Mouse (Mus musculus) kidney, postnatal 0 days (tissue): ENCODE data around the gene Rpl12. TPM values are rescaled to one million over a fixed set of nuclear protein-coding genes. Genes with fewer than 3 reads are reported as not detected.

Source experiments
- ATAC-seq: fragments of 200-750 bp; cut with Nextera tagmentation; replicated peaks from 2 replicates; pipeline ENCODE4 v1.8.0; 2017; ENCODE audit warnings: low read depth, moderate number of reproducible peaks, moderate TSS enrichment, moderate library complexity; ENCODE audit not compliant: low FRiP score
- DNase-seq: peaks from one replicate; pipeline ENCODE4 v3.0.0-alpha.2; 2016; ENCODE audit warnings: low spot score
- H3K27ac ChIP-seq: fragments of 300-500 bp; sonication (generic); 2 replicates; pipeline ENCODE4 v1.5.1; 2014; ENCODE audit warnings: mild to moderate bottlenecking
- H3K27me3 ChIP-seq: fragments of 300-500 bp; sonication (generic); 2 replicates; pipeline ENCODE4 v1.6.1; 2014; ENCODE audit warnings: low read length, mixed read lengths; ENCODE audit not compliant: insufficient read depth
- H3K36me3 ChIP-seq: fragments of 300-500 bp; sonication (generic); 2 replicates; pipeline ENCODE4 v1.6.1; 2014; ENCODE audit warnings: low read length, mixed read lengths; ENCODE audit not compliant: insufficient read depth
- H3K4me1 ChIP-seq: fragments of 300-500 bp; sonication (generic); replicated peaks from 2 replicates; pipeline ENCODE4 v1.6.1; 2014; ENCODE audit warnings: antibody characterized with exemption, low read length, mixed read lengths; ENCODE audit not compliant: insufficient read depth
- H3K4me2 ChIP-seq: fragments of 300-500 bp; sonication (generic); 2 replicates; pipeline ENCODE4 v1.6.1; 2014; ENCODE audit warnings: mild to moderate bottlenecking, low read length, moderate library complexity, mixed read lengths
- H3K4me3 ChIP-seq: fragments of 300-500 bp; sonication (generic); replicated peaks from 2 replicates; pipeline ENCODE4 v1.5.1; 2014; ENCODE audit warnings: low read depth, low read length
- H3K9ac ChIP-seq: fragments of 300-500 bp; sonication (generic); 2 replicates; pipeline ENCODE4 v1.6.1; 2014; ENCODE audit warnings: low read depth, low read length
- H3K9me3 ChIP-seq: fragments of 300-500 bp; sonication (generic); replicated peaks from 2 replicates; pipeline ENCODE4 v1.6.1; 2016; ENCODE audit warnings: low read length, inconsistent platforms, mixed read lengths
- CTCF ChIP-seq: IDR thresholded peaks from 2 replicates; pipeline ENCODE4 v1.5.1; 2016; ENCODE audit warnings: antibody characterized with exemption, low read depth, mild to moderate bottlenecking, moderate library complexity
- WGBS: fragments of 180-500 bp; shearing (Covaris S2); extraction: QIAGEN DNeasy Blood & Tissue Kit; methylation state at CpG from one replicate; pipeline ENCODE4 v1.1.7; 2014; 5-methylcytosine and 5-hydroxymethylcytosine counted together
- polyA plus RNA-seq: library from polyadenylated mRNA; unstranded; fragments of >200 nt; fragmentation: Nextera tagmentation; extraction: Ambion mirVana; gene quantifications from 2 replicates; pipeline ENCODE4 v1.2.1, GENCODE M21; 2015

The Rpl12 gene
- polyA plus RNA-seq, 1 experiment from 2014 or later: 195 TPM

DNA sequence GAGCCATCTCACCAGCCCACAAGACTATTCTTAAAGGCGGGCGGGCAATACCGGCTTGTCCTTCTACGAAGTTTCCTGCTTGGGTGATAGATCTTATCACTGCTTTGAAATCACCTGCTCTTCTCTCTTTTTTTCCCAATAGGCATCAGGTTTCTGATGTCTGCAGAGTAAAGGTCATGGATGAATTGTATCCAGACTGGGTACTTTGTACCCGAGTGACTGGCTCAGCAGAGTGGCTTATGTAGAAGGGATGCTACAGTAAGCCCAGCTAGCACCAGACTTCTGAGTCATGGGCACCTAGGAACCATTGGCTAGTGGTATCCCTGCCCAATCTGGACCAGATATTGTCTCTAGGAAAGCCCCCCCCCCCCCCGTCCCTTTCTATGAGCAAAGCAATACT is 22.3 kb downstream of the Rpl12 start:
- no peak overlapping the region for H3K9ac ChIP-seq
- H3K4me3 ChIP-seq: no peak overlapping the region
- WGBS: 53% methylated on average over 6 of the region's 6 CpGs
- H3K27ac ChIP-seq: no peak overlapping the region
- ATAC-seq (no peak), DNase-seq (no peak)
- no peak overlapping the region for H3K4me2 ChIP-seq
- no peaks in the 10 kb centered on the region for H3K36me3 ChIP-seq
- H3K27me3 ChIP-seq: no peaks in the 10 kb centered on the region
- H3K4me1 ChIP-seq: peaks cover 9% of the 10 kb centered on the region; the same call in 1 of the 2 replicates
- H3K9me3 ChIP-seq: no peaks in the 10 kb centered on the region
- TF ChIP-seq CTCF: no peak

GRCm38 (mm10) chr2:32985844-32986243 is 24.5 kb downstream of the Rpl12 start:
- 62% methylated on average over 8 of the region's 8 CpGs for WGBS
- Histone ChIP-seq H3K4me1 (peaks cover 7% of the 10 kb centered on the region; the same call in 1 of the 2 replicates), H3K36me3 (no peaks in the 10 kb centered on the region), H3K27me3 (no peaks in the 10 kb centered on the region), H3K9me3 (no peaks in the 10 kb centered on the region), H3K9ac (no peak overlapping the region), H3K4me3 (no peak overlapping the region), H3K4me2 (no peak overlapping the region), H3K27ac (no peak overlapping the region)
- DNase-seq (no peak), ATAC-seq (no peak)
- TF ChIP-seq CTCF: no peak

DNA sequence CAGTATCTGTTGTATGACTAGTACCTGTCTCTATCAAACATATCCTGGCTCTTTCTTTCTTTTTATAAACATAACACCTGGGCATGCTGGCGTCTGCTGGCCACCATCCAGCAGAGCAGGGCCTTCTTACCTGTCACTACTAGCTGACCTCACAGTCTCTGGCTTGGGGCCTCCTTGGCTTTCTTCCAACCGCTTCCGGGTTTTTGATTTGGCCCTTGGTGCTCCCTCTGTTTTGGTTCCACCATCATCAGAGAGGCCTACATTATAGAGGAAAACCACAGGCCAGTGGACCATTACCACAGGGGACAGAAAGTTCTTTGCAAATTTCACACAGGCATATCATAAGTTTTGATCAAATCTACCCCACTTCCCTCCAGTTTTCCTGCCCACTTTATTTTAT is 28.0 kb downstream of the Rpl12 start:
- Histone ChIP-seq H3K27ac (no peak overlapping the region), H3K4me3 (no peak overlapping the region), H3K9me3 (no peaks in the 10 kb centered on the region), H3K36me3 (no peaks in the 10 kb centered on the region), H3K9ac (no peak overlapping the region), H3K27me3 (no peaks in the 10 kb centered on the region), H3K4me1 (no peaks in the 10 kb centered on the region), H3K4me2 (no peak overlapping the region)
- no peak for TF ChIP-seq CTCF
- DNase-seq (no peak), ATAC-seq (no peak)
- 60% methylated on average over 3 of the region's 3 CpGs for WGBS

GRCm38 (mm10) chr2:32990167-32990832 is 28.9 kb downstream of the Rpl12 start:
- 66% methylated on average over 13 of the region's 13 CpGs for WGBS
- ATAC-seq (no peak), DNase-seq (no peak)
- H3K36me3 ChIP-seq: no peaks in the 10 kb centered on the region
- peak; percentile 83 for TF ChIP-seq CTCF
- no peak overlapping the region for H3K9ac ChIP-seq
- H3K4me1 ChIP-seq: no peaks in the 10 kb centered on the region
- no peak overlapping the region for H3K4me3 ChIP-seq
- no peak overlapping the region for H3K4me2 ChIP-seq
- no peak overlapping the region for H3K27ac ChIP-seq
- H3K9me3 ChIP-seq: no peaks in the 10 kb centered on the region
- H3K27me3 ChIP-seq: no peaks in the 10 kb centered on the region

- WGBS: 38% methylated on average over 6 of the region's 6 CpGs
These were observed 30.8 kb downstream of the Rpl12 start for GRCm38 (mm10) chr2:32992130-32992529.

DNA sequence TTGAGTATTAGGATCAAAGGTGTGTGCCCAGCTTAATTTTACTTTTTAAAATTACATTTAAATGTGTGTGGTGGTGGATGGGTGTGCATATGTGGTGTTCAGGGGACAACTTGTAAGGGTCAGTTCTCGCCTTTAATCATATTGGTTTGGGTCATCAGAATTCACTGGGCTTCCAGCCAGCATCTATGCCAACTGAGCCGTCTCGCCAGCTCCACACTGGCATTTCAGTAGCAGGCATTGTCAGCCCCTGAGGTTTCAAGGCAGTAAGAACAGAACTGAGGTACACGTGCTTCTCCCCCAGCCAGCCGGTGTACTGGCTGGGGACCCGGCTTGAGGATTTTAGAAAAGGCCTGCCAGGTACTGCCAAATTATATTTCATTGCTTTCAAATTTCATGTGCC is 35.7 kb downstream of the Rpl12 start:
- H3K9me3 ChIP-seq: no peaks in the 10 kb centered on the region
- no peaks in the 10 kb centered on the region for H3K27me3 ChIP-seq
- no peak overlapping the region for H3K27ac ChIP-seq
- H3K4me3 ChIP-seq: no peak overlapping the region
- no peak for TF ChIP-seq CTCF
- WGBS: 88% methylated on average over 6 of the region's 6 CpGs
- ATAC-seq: no peak
- no peaks in the 10 kb centered on the region for H3K4me1 ChIP-seq
- no peak for DNase-seq
- no peaks in the 10 kb centered on the region for H3K36me3 ChIP-seq
- no peak overlapping the region for H3K4me2 ChIP-seq
- no peak overlapping the region for H3K9ac ChIP-seq

More at GRCm38 (mm10) chr2:32992130-32992529, 30.8 kb downstream of the Rpl12 start:
- ATAC-seq (no peak; the same call in 1 of the 2 replicates), DNase-seq (peak; percentile 23)
- TF ChIP-seq CTCF: no peak
- Histone ChIP-seq H3K27ac (no peak overlapping the region), H3K9me3 (no peaks in the 10 kb centered on the region), H3K4me1 (no peaks in the 10 kb centered on the region), H3K9ac (no peak overlapping the region), H3K4me2 (no peak overlapping the region), H3K27me3 (no peaks in the 10 kb centered on the region), H3K4me3 (no peak overlapping the region), H3K36me3 (no peaks in the 10 kb centered on the region)

DNA sequence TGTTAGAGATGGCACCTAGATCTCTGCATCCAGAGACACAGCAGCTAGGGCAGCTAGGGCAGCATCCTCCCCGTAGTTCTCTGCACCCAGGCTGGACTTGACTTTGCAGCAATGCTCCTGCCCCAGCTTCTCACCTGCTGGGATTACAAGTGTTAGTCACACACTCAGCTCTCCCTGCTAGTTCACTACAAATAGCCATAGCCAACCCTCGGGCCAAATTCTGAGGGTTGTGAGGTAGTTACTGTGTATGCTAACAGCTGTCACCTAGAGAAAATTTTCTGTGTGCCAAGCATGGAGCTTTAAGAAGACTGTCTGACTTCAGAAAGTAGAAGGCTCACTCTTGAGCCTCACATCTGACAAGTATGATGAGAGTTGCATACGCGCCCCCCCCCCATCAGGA is 36.4 kb downstream of the Rpl12 start:
- Histone ChIP-seq H3K4me1 (no peaks in the 10 kb centered on the region), H3K36me3 (no peaks in the 10 kb centered on the region), H3K9ac (no peak overlapping the region), H3K4me3 (no peak overlapping the region), H3K9me3 (no peaks in the 10 kb centered on the region), H3K27ac (no peak overlapping the region), H3K4me2 (no peak overlapping the region), H3K27me3 (no peaks in the 10 kb centered on the region)
- DNase-seq (no peak), ATAC-seq (no peak)
- WGBS: 88% methylated on average over 4 of the region's 4 CpGs
- TF ChIP-seq CTCF: no peak
